Mouse (Mus musculus) C2C12 (cell line): ENCODE results near the gene Scrg1.

Source experiments
- CEBPB ChIP-seq: IDR thresholded peaks from one replicate; pipeline ENCODE4 v1.6.1; 2011; ENCODE audit warnings: low read depth, mild to moderate bottlenecking, control low read depth, moderate library complexity
- CTCF ChIP-seq: IDR thresholded peaks from one replicate; pipeline ENCODE4 v1.5.1; 2011; ENCODE audit not compliant: control insufficient read depth, insufficient read depth, insufficient read length
- FOSL1 ChIP-seq: IDR thresholded peaks from one replicate; pipeline ENCODE4 v1.8.0; 2011; ENCODE audit warnings: mild to moderate bottlenecking, low read length; ENCODE audit not compliant: poor library complexity, insufficient read depth, severe bottlenecking
- MAX ChIP-seq: IDR thresholded peaks from one replicate; pipeline ENCODE4 v1.6.1; 2011; ENCODE audit warnings: mild to moderate bottlenecking, control low read depth
- MYOD1 ChIP-seq: IDR thresholded peaks from one replicate; pipeline ENCODE4 v1.6.1; 2011; ENCODE audit warnings: low read depth; ENCODE audit not compliant: control insufficient read depth, insufficient read length
- MYOG ChIP-seq: IDR thresholded peaks from one replicate; pipeline ENCODE4 v1.6.1; 2011; ENCODE audit not compliant: control insufficient read depth, insufficient read length; ENCODE audit errors: extremely low read depth
- USF1 ChIP-seq: IDR thresholded peaks from one replicate; pipeline ENCODE4 v1.6.1; 2011; ENCODE audit warnings: low read depth, mild to moderate bottlenecking, control low read depth, moderate library complexity

GRCm38 (mm10) chr8:57426074-57426473 is 29.6 kb upstream of the Scrg1 start:
- TF ChIP-seq CTCF (no peak), MAX (no peak), MYOD1 (no peak), USF1 (no peak), MYOG (no peak), FOSL1 (no peak), CEBPB (no peak)
